Mouse (Mus musculus): ENCODE measurements around the gene Men1. TPM values are rescaled to one million over a fixed set of nuclear protein-coding genes. Genes with fewer than 3 reads are reported as not detected.
A peak's percentile ranks its signal among the peaks of the same experiment; 100 is the strongest.

Gene Men1
- total RNA-seq, 2 experiments from 2014 or later, result 64.7 to 72.5 TPM

- DNase-seq (ENCODE audit: extremely low spot score in 1 of 2, low spot score in 2 of 2), result no peak
- TF ChIP-seq CTCF (IDR thresholded peaks at IDR 0.05), result no peak
- peak overlapping the region; percentile 81 for H3K4me3 ChIP-seq
- H3K27ac ChIP-seq, result peak overlapping the region; percentile 86
- intact Hi-C loops (cut with DNase I), result no loop called here
Observed at GRCm38 (mm10) chr19:6341453-6342077, 6.8 kb downstream of the Men1 start.

- DNase-seq (ENCODE audit: extremely low spot score in 1 of 2, low spot score in 2 of 2), result no peak
- no peak for TF ChIP-seq CTCF (IDR thresholded peaks at IDR 0.05)
- Histone ChIP-seq H3K4me3 (peak overlapping the region; percentile 81), H3K27ac (peak overlapping the region; percentile 28; the same call in 1 of the 2 replicates)
- intact Hi-C loops (cut with DNase I), result no loop called here
Observed at GRCm38 (mm10) chr19:6342276-6342933, 7.6 kb downstream of the Men1 start.

- Histone ChIP-seq H3K27ac (no peak overlapping the region), H3K4me3 (no peak overlapping the region)
- TF ChIP-seq CTCF (IDR thresholded peaks at IDR 0.05), result no peak; the same call in 1 of the 2 replicates
- DNase-seq (ENCODE audit: extremely low spot score in 1 of 2, low spot score in 2 of 2), result no peak
- intact Hi-C loops (cut with DNase I), result no loop called here
Observed at GRCm38 (mm10) chr19:6343066-6343925, 8.5 kb downstream of the Men1 start.

- Histone ChIP-seq H3K4me3 (no peak overlapping the region), H3K27ac (no peak overlapping the region)
- intact Hi-C loops (cut with DNase I), result no loop called here
- no peak for TF ChIP-seq CTCF (IDR thresholded peaks at IDR 0.05)
- no peak for DNase-seq (ENCODE audit: extremely low spot score in 1 of 2, low spot score in 2 of 2)
Observed at GRCm38 (mm10) chr19:6343996-6344395, 9.2 kb downstream of the Men1 start.

- Histone ChIP-seq H3K27ac (no peak overlapping the region), H3K4me3 (no peak overlapping the region)
- DNase-seq (ENCODE audit: extremely low spot score in 1 of 2, low spot score in 2 of 2), result no peak
- intact Hi-C loops (cut with DNase I), result no loop called here
- TF ChIP-seq CTCF (IDR thresholded peaks at IDR 0.05), result no peak
Observed at GRCm38 (mm10) chr19:6346023-6346422, 11.2 kb downstream of the Men1 start.

DNA sequence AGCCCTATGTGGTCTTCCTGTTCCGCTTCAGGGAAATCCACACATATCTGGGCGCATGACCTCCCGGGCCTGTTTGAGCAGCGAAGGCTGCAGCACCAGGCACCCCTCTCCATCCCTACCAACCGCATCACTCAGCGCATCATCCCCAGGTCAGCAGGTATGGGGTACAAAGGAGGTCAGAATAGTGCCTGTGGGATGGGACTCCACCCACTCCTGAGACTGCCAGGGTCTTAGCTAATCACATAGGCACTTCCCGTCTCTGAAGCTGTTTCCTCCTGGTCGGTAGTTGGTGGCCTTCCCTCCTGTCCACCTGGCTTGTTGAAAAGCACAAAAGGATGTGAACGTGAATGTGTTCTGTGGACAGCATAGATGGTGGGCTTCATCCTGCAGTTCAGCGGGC, 11.9 kb downstream of the Men1 start:
- no peak overlapping the region for H3K4me3 ChIP-seq
- no peak for TF ChIP-seq CTCF (IDR thresholded peaks at IDR 0.05)
- intact Hi-C loops (cut with DNase I), result no loop called here
- H3K27ac ChIP-seq, result no peak overlapping the region
- no peak for DNase-seq (ENCODE audit: extremely low spot score in 1 of 2, low spot score in 2 of 2)

- DNase-seq (ENCODE audit: extremely low spot score in 1 of 2, low spot score in 2 of 2), result no peak
- no peak for TF ChIP-seq CTCF (IDR thresholded peaks at IDR 0.05)
- no peak overlapping the region for H3K27ac ChIP-seq
- intact Hi-C loops (cut with DNase I), result no loop called here
- no peak overlapping the region for H3K4me3 ChIP-seq
Observed at GRCm38 (mm10) chr19:6347615-6348014, 12.8 kb downstream of the Men1 start.

GRCm38 (mm10) chr19:6348717-6349116, 13.9 kb downstream of the Men1 start:
- H3K4me3 ChIP-seq, result no peak overlapping the region
- DNase-seq (ENCODE audit: extremely low spot score in 1 of 2, low spot score in 2 of 2), result no peak
- no peak overlapping the region for H3K27ac ChIP-seq
- intact Hi-C loops (cut with DNase I), result no loop called here
- TF ChIP-seq CTCF (IDR thresholded peaks at IDR 0.05), result no peak

DNA sequence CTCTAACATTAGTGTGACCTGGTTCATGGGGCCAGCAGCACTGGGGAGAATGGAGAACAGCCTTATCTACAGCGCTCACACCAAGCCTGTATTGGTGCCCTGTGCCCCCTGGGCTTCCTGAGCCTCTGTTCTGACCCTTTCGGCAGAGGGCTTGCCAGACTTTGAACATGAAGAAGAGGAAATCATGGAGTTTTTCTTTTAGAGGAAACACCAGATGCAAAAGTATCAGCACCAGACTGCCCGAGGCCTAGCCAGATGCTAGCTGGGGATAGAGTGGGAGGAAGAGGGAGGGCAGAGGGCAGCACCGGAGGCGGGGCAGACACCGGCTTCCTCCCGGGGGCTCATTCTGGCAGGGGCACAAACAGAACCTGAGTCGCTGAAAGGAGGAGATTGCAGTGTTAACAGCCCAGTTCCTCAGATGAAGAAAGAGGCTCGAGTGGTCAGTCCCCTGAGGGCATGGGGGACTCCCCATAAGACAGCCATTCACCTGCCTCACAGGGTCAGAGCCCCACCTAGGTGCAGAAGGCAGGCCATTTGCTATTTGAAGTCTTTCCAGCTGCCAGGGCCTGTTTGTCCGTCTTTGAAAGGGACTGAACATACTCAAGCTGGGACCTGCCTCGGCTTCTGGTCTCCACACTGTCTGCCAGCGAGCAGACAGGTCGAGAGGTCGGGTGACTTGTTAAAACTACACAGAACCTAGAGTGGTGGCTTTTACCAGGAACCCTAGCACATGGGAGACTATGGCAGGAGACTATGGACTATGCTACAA, 14.6 kb downstream of the Men1 start:
- no peak for DNase-seq (ENCODE audit: extremely low spot score in 1 of 2, low spot score in 2 of 2)
- no peak for TF ChIP-seq CTCF (IDR thresholded peaks at IDR 0.05)
- H3K27ac ChIP-seq, result no peak overlapping the region
- intact Hi-C loops (cut with DNase I), result no loop called here
- no peak overlapping the region for H3K4me3 ChIP-seq

GRCm38 (mm10) chr19:6351431-6352106, 16.8 kb downstream of the Men1 start:
- Histone ChIP-seq H3K27ac (no peak overlapping the region; the same call in 1 of the 2 replicates), H3K4me3 (no peak overlapping the region)
- DNase-seq (ENCODE audit: extremely low spot score in 1 of 2, low spot score in 2 of 2), result no peak
- intact Hi-C loops (cut with DNase I), result no loop called here
- TF ChIP-seq CTCF (IDR thresholded peaks at IDR 0.05), result no peak

DNA sequence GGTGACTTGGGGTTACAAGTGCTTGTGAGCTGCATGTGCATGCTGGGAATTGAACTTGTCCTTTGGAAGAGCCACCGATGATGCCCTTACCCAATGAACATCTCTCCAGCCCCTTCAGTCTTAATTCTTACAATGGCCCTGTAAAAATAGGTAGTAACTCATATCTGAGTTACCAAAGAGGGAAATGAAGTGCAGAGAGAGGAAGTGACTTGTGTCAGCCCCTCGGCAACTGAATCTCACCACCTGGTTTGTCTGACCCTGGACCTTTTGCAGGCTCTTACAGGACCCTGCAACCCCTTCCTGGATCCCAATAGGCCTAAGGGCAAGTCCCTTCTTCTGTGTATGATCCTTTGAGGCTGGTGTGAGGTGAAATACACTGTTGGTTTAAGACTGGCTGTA, 17.3 kb downstream of the Men1 start:
- no peak for TF ChIP-seq CTCF (IDR thresholded peaks at IDR 0.05)
- no peak overlapping the region for H3K27ac ChIP-seq
- H3K4me3 ChIP-seq, result no peak overlapping the region
- no peak for DNase-seq (ENCODE audit: extremely low spot score in 1 of 2, low spot score in 2 of 2)
- intact Hi-C loops (cut with DNase I), result no loop called here

Measured in left cerebral cortex, adult 2 months (tissue).